7 mouse cellular contexts compared by ENCODE assay signal in genomic region chr17:42943272-42943696, GRCm38 (mm10).
DNase-seq lines count a peak whose midpoint lies in the region; TF ChIP-seq lines count a peak whose summit lies in the region.

No protein-coding gene starts in this region.

- no peak overlapping the region for H3K4me3 ChIP-seq in left cerebral cortex, adult 2 months

- intact Hi-C loops in left cerebral cortex, adult 2 months (cut with DNase I): loop anchor here (2.0 to 5.0 kb wide), 3 partner anchors 68 to 330 kb away; no protein-coding TSS in a partner anchor

- peak; percentile 94 for TF ChIP-seq CTCF in left cerebral cortex, adult 2 months (IDR thresholded peaks at IDR 0.05)

- DNase-seq in WW6 (ENCODE audit: low read depth, low spot score): peak; percentile 52
- DNase-seq in cerebellum, postnatal 36 days: peak; percentile 9 to 63
- DNase-seq in gastrocnemius, adult 8-10 months (ENCODE audit: low spot score in 2 of 2): peak; percentile 12 to 37
- DNase-seq in hindlimb bud, embryonic 11.5 days (ENCODE audit: extremely low spot score, low read depth, low spot score): peak; percentile 81
- DNase-seq in left cerebral cortex, adult 2 months (ENCODE audit: extremely low spot score in 1 of 2, low spot score in 2 of 2): peak; percentile 43 to 61
- DNase-seq in lung, postnatal 36 days: peak; percentile 96
- peak; percentile 86 for DNase-seq in retina, postnatal 1 day

- H3K27ac ChIP-seq in left cerebral cortex, adult 2 months: no peak overlapping the region

Comparison
In these comparisons a context has a peak if more than half of its experiments do, and no peak if none do; other contexts are left out.
1. DNase-seq: peak in every context shown above with its lines; median percentile 96 in lung, postnatal 36 days; 86 in retina, postnatal 1 day; 81 in hindlimb bud, embryonic 11.5 days; 52 in WW6; 52 in left cerebral cortex, adult 2 months; 36 in cerebellum, postnatal 36 days; 24 in gastrocnemius, adult 8-10 months.